Mouse (Mus musculus): ENCODE measurements at regions not wholly inside any gene's neighbourhood (a gene's known extent, or its start where the extent isn't known, plus 50 kb on each side); places are given as distances from the start of the nearest gene placed in this dataset.
A peak's percentile ranks its signal among the peaks of the same experiment; 100 is the strongest.

- Histone ChIP-seq H3K9ac (replicated peaks) (no peak overlapping the region), H3K36me3 (no peaks in the 10 kb centered on the region; the same call in 1 of the 2 replicates), H3K27ac (replicated peaks) (no peak overlapping the region), H3K4me3 (no peak overlapping the region), H3K27me3 (no peaks in the 10 kb centered on the region), H3K9me3 (no peaks in the 10 kb centered on the region), H3K4me1 (peaks cover 49% of the 10 kb centered on the region), H3K4me2 (replicated peaks) (peak overlapping the region; percentile 61)
- 83% methylated on average over 7 of the region's 7 CpGs for WGBS
- ATAC-seq (ENCODE audit: low FRiP score, low read depth): no peak
Observed at GRCm38 (mm10) chr17:47144460-47144859, 134.1 kb upstream of the Ubr2 start.

DNA sequence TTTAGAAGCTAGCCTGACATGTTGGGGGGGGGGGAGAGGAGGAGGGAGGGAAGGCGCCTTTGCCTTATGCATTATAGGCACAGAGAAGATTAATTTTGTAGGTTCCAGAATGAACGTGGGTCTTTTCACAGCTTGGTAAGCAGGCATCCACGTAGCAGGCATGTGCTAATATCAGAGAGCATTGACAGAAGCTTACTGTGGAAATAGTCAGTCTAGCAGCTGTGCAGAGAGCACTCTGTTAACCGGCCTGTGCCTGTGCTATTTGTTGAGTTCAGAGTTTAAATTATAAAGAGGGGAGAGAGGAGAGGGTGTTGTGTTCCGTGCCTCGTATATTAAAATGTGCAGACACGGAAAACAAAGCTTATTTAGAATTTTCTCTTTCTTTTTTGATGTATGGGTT, 133.5 kb upstream of the Ubr2 start:
- Histone ChIP-seq H3K4me3 (peak overlapping the region; percentile 10; the same call in 1 of the 2 replicates), H3K9ac (replicated peaks) (0 out of 2 replicates have a peak overlapping the region, but pooled peaks have one; percentile 1), H3K9me3 (no peaks in the 10 kb centered on the region), H3K4me1 (peaks cover 53% of the 10 kb centered on the region), H3K4me2 (replicated peaks) (peak overlapping the region; percentile 61), H3K27me3 (no peaks in the 10 kb centered on the region), H3K27ac (replicated peaks) (no peak overlapping the region), H3K36me3 (no peaks in the 10 kb centered on the region; the same call in 1 of the 2 replicates)
- WGBS: 69% methylated on average over 7 of the region's 7 CpGs
- no peak for ATAC-seq (ENCODE audit: low FRiP score, low read depth)

DNA sequence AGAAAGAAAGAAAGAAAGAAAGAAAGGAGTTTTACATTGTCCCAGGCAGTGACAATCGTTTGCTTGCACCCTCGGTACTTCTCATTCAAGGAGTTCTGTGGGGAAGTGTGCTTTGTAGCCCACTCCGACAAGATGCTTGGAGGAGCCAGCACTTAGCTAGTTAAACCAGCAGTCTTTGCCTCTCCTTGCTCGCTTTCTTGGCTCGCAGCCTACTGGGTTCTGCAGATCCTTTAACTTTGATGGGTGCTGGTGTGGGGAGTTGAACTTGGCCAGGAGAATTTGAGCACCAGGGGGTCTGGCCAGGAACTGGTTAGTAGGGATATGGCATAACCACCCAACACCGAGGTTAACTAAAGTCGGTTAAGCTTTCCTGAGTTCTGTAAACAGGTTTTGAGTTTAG, 132.5 kb upstream of the Ubr2 start:
- Histone ChIP-seq H3K4me1 (peaks cover 49% of the 10 kb centered on the region), H3K27me3 (no peaks in the 10 kb centered on the region; the same call in 1 of the 2 replicates), H3K36me3 (no peaks in the 10 kb centered on the region; the same call in 1 of the 2 replicates), H3K4me2 (replicated peaks) (peak overlapping the region; percentile 61), H3K9ac (replicated peaks) (peak overlapping the region; percentile 43; the same call in 1 of the 2 replicates), H3K27ac (replicated peaks) (0 out of 2 replicates have a peak overlapping the region, but pooled peaks have one; percentile 99), H3K9me3 (no peaks in the 10 kb centered on the region), H3K4me3 (peak overlapping the region; percentile 71)
- ATAC-seq (ENCODE audit: low FRiP score, low read depth): no peak
- 23% methylated on average over 7 of the region's 7 CpGs for WGBS

- peaks cover 45% of the 10 kb centered on the region for H3K4me1 ChIP-seq
Observed at GRCm38 (mm10) chr17:47142276-47142675, 131.9 kb upstream of the Ubr2 start.

GRCm38 (mm10) chr17:47141843-47142215, 131.5 kb upstream of the Ubr2 start:
- H3K27me3 ChIP-seq: no peaks in the 10 kb centered on the region; the same call in 1 of the 2 replicates
- H3K4me1 ChIP-seq: peaks cover 41% of the 10 kb centered on the region
- no peak for ATAC-seq (ENCODE audit: low FRiP score, low read depth)
- H3K36me3 ChIP-seq: no peaks in the 10 kb centered on the region; the same call in 1 of the 2 replicates
- peak overlapping the region; percentile 80 for H3K9ac ChIP-seq (replicated peaks)
- H3K4me3 ChIP-seq: peak overlapping the region; percentile 71
- 1% methylated on average over 12 of the region's 12 CpGs for WGBS
- H3K9me3 ChIP-seq: no peaks in the 10 kb centered on the region
- H3K4me2 ChIP-seq (replicated peaks): peak overlapping the region; percentile 61
- H3K27ac ChIP-seq (replicated peaks): peak overlapping the region; percentile 99

More at GRCm38 (mm10) chr17:47142276-47142675, 131.9 kb upstream of the Ubr2 start:
- Histone ChIP-seq H3K27me3 (no peaks in the 10 kb centered on the region; the same call in 1 of the 2 replicates), H3K27ac (replicated peaks) (peak overlapping the region; percentile 99), H3K9me3 (no peaks in the 10 kb centered on the region), H3K4me3 (peak overlapping the region; percentile 71), H3K9ac (replicated peaks) (peak overlapping the region; percentile 80), H3K36me3 (no peaks in the 10 kb centered on the region; the same call in 1 of the 2 replicates), H3K4me2 (replicated peaks) (peak overlapping the region; percentile 61)
- 2% methylated on average over 7 of the region's 7 CpGs for WGBS
- ATAC-seq (ENCODE audit: low FRiP score, low read depth): no peak

DNA sequence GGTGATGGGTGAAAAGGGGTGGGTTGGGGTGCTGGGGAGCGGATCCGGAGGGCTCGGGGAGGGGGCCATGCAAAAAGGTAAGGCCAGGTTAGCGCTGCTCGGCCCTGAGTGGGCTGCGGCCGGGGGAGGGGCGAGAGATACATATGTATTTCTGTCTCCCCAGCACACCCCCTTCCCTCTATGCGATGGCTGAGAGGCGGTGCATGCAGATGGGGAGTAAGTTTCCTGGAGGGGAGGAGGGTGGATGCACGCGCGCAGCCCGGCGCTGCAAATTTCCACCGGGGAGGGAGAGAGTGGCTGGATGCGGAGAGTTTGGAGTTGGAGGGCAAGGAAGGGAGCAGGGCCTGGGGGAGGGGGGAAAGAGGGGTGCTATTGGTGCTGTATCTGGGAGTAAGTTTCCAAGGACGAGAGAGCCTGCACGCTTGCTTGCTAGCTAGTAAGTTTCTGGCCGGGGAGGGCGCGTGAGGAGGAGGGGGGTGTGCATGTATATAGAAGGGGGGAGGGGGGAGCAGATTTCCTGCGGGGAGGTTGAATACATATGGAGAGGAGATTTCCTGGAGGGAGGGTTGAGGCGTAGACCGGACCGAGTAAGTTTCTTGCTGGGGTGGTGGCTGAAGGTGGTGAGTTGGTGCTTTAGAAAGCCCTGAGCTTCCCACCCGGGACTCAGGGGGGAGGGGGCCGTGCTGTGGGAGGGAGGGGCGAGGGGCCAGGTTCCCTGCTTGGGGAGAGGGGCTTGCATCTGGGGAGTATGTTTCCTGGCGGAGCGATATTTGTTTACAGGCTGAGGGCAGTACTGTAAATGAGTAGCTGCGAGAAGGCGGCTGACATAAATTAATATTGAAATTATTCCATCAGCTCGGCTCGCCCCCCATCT, 130.8 kb upstream of the Ubr2 start:
- peaks cover 38% of the 10 kb centered on the region for H3K4me1 ChIP-seq
- H3K4me3 ChIP-seq: peak overlapping the region; percentile 71
- 1% methylated on average over 35 of the region's 35 CpGs for whole genome bisulfite sequencing
- no peaks in the 10 kb centered on the region; the same call in 1 of the 2 replicates for H3K27me3 ChIP-seq
- peak; percentile 74 for ATAC-seq (ENCODE audit: low FRiP score, low read depth)
- H3K27ac ChIP-seq (replicated peaks): peak overlapping the region; percentile 99
- H3K9me3 ChIP-seq: no peaks in the 10 kb centered on the region
- peak overlapping the region; percentile 61 for H3K4me2 ChIP-seq (replicated peaks)
- peak overlapping the region; percentile 80 for H3K9ac ChIP-seq (replicated peaks)
- H3K36me3 ChIP-seq: no peaks in the 10 kb centered on the region; the same call in 1 of the 2 replicates

DNA sequence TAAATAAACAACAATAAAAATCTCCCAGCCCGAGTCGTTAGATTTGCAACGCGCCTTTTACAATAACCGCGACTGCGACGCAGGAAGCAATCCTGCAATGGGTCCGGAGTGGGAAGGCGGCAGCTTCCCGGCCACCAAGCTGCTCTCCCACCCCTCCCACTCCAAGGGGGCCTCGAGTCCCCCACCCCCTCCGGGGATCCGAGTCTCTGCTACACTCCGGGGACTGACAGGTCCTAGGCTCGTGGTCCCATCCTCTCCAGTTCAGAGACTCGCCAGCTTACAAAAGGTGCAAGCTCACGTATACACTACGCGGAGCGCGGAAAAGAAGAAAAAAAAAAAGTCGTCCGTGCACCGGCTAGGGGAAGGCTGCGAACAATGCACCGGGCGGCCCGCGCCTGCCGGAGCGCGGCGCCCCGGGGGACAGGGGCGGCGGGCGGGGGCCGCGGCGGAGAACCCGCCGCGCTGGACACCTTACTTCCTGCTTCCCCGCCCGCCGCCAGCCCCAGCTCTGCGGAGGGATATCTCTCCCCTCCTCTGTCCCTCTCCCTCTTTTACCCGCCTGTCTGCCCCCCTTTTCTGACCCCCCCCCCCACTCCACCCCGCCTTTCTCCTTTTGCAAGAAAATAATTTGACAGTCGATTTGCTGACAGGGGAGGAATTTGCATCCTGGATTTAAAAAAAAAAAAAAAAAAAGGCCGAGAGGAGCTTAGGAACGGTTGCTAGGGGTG, 130.0 kb upstream of the Ubr2 start:
- H3K36me3 ChIP-seq: no peaks in the 10 kb centered on the region
- H3K9ac ChIP-seq (replicated peaks): peak overlapping the region; percentile 80

DNA sequence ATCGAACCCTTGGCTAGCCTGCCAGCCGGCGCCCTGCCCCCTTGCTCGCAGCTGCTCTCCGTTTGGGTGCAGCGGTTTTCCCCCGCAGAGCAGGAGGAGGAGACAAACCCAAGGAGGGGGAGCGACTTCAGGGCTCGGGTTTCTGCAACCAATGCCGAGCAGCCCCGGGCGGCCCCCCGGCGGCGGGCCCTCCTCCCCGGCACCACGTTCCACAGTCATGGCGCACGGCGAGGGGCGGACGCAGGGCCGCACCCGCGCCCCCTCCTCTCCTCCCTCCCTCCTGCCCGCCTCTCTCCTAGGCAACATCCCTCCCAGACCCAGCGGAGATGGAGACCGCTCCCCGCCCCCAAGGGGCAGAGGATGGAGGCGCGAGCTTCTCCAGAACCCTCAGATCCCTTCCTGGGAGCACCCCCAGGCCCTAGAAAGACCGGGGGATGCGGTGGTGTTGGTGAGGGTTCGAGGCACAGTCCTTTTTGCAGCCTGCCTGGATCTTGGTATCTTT, 129.4 kb upstream of the Ubr2 start:
- Histone ChIP-seq H3K27ac (replicated peaks) (peak overlapping the region; percentile 99), H3K27me3 (no peaks in the 10 kb centered on the region; the same call in 1 of the 2 replicates), H3K36me3 (no peaks in the 10 kb centered on the region), H3K4me2 (replicated peaks) (peak overlapping the region; percentile 61), H3K4me3 (peak overlapping the region; percentile 71), H3K9ac (replicated peaks) (peak overlapping the region; percentile 80), H3K9me3 (no peaks in the 10 kb centered on the region), H3K4me1 (peaks cover 33% of the 10 kb centered on the region)
- 1% methylated on average over 19 of the region's 34 CpGs for WGBS
- peak; percentile 93 for ATAC-seq (ENCODE audit: low FRiP score, low read depth)

More for the DNA sequence above, 130.0 kb upstream of the Ubr2 start:
- under 1% methylated on average over 37 of the region's 53 CpGs for WGBS
- Histone ChIP-seq H3K27ac (replicated peaks) (peak overlapping the region; percentile 99), H3K4me3 (peak overlapping the region; percentile 71), H3K4me2 (replicated peaks) (peak overlapping the region; percentile 61), H3K9me3 (no peaks in the 10 kb centered on the region), H3K27me3 (no peaks in the 10 kb centered on the region; the same call in 1 of the 2 replicates), H3K4me1 (peaks cover 38% of the 10 kb centered on the region)
- peak; percentile 35 for ATAC-seq (ENCODE audit: low FRiP score, low read depth)

- Histone ChIP-seq H3K9ac (replicated peaks) (peak overlapping the region; percentile 80; the same call in 1 of the 2 replicates), H3K27ac (replicated peaks) (peak overlapping the region; percentile 99), H3K27me3 (no peaks in the 10 kb centered on the region; the same call in 1 of the 2 replicates), H3K4me3 (peak overlapping the region; percentile 71), H3K4me2 (replicated peaks) (peak overlapping the region; percentile 61), H3K36me3 (no peaks in the 10 kb centered on the region), H3K9me3 (no peaks in the 10 kb centered on the region), H3K4me1 (peaks cover 27% of the 10 kb centered on the region)
- 1% methylated on average over 27 of the region's 27 CpGs for WGBS
- ATAC-seq (ENCODE audit: low FRiP score, low read depth): no peak
Observed at GRCm38 (mm10) chr17:47139171-47139617, 128.8 kb upstream of the Ubr2 start.

DNA sequence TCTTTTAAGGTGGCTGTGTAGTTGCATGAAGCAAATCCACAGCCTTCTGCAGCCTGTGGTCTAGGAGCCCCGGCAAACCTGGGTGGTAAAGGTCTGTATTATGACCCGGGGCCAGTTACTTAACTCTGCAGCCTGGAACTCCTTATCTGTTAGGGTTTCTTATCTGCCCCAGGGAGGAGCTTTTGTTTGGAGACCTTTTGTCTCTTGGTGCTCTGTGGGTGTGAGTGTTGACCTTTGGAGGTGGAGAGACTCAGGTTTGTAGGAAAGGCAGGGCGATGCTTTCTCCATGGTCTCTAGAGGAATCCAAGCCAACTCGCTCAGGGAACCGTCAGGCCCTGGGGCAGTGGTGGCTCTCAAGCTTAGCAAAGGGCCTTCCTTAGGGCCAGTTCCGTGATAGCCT, 127.8 kb upstream of the Ubr2 start:
- Histone ChIP-seq H3K4me1 (peaks cover 17% of the 10 kb centered on the region), H3K9me3 (no peaks in the 10 kb centered on the region), H3K27me3 (no peaks in the 10 kb centered on the region; the same call in 1 of the 2 replicates), H3K36me3 (no peaks in the 10 kb centered on the region), H3K4me2 (replicated peaks) (no peak overlapping the region), H3K4me3 (no peak overlapping the region), H3K9ac (replicated peaks) (no peak overlapping the region), H3K27ac (replicated peaks) (no peak overlapping the region)
- no peak for ATAC-seq (ENCODE audit: low FRiP score, low read depth)
- 36% methylated on average over 6 of the region's 6 CpGs for WGBS

- Histone ChIP-seq H3K4me3 (no peak overlapping the region), H3K9ac (replicated peaks) (no peak overlapping the region), H3K27me3 (no peaks in the 10 kb centered on the region; the same call in 1 of the 2 replicates), H3K27ac (replicated peaks) (no peak overlapping the region), H3K9me3 (no peaks in the 10 kb centered on the region), H3K36me3 (no peaks in the 10 kb centered on the region), H3K4me1 (peaks cover 5% of the 10 kb centered on the region; the same call in 1 of the 2 replicates), H3K4me2 (replicated peaks) (no peak overlapping the region)
- no peak for ATAC-seq (ENCODE audit: low FRiP score, low read depth)
- 85% methylated on average over 5 of the region's 5 CpGs for WGBS
Observed at GRCm38 (mm10) chr17:47135391-47135790, 125.0 kb upstream of the Ubr2 start.

Data from midbrain, embryonic 12.5 days (tissue).